ENCODE assay signal across 34 mouse cellular contexts in the genomic region with DNA sequence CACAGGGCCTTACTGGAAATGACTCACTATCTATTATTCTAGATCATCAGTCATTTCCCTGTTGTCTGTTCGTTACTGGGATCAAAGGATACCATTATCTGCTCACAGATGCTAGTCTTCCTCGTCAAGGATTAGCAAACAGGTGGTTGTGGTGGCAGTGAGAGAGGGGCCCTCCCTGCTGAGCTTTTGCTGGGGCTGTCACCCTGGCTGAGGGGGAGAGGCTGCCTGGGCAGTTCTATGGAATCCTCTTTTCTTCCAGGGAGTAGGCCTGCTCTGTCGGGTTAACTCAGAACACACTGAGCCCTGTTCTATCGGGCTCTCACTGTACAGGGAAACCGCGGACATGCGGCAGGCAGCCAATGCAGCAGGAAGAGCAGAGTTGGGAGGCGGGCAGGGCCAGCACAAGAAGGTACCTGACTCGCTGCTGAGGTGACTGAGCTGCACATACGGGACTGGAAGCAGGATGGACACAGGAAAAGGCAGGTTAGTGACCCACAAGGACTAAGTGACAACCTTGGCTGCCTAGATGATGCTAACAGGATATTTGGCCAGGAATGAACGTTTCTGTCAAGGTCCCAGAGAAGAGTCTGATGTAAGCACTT. TPM values are rescaled to one million over a fixed set of nuclear protein-coding genes. Genes with fewer than 3 reads are reported as not detected.
DNase-seq lines count a peak whose midpoint lies in the region; ATAC-seq and TF ChIP-seq lines count a peak whose summit lies in the region.
"Had no signal": no experiment of that assay in that cellular context is flagged by ENCODE, and none has a peak within 500 bp of the region (broad histone marks: within the 10 kb centered on the region; RNA-seq: fewer than 3 reads in every experiment).

No protein-coding gene starts in this region.

- H3K4me1 ChIP-seq in liver, postnatal 0 days (ENCODE audit: insufficient read depth), result peaks cover 10% of the 10 kb centered on the region; the same call in 1 of the 2 replicates
- H3K4me1 ChIP-seq in liver, embryonic 13.5 days (replicated peaks), result peaks cover 57% of the 10 kb centered on the region
- peaks cover 6% of the 10 kb centered on the region for H3K4me1 ChIP-seq in limb, embryonic 10.5 days
- H3K4me1 ChIP-seq: intestine, embryonic 15.5 days; limb, embryonic 13.5 days; neural tube, embryonic 15.5 days had no signal

- ATAC-seq in liver, postnatal 0 days, result no peak
- no peak for ATAC-seq in liver, embryonic 13.5 days (ENCODE audit: low read depth)
- no peak for ATAC-seq in megakaryocyte-erythroid progenitor cell, adult 5-6 weeks (replicated peaks; ENCODE audit: low FRiP score, low TSS enrichment, poor library complexity, severe bottlenecking)
- ATAC-seq: activated CD4-positive, CD25-positive, alpha-beta regulatory T cell, adult 4 months; CD4-positive, CD25-positive, alpha-beta regulatory T cell, adult 4 months; forebrain, embryonic 14.5 days; hindbrain, embryonic 16.5 days; intestine, embryonic 15.5 days had no signal

- no peak overlapping the region for H3K4me2 ChIP-seq in liver, postnatal 0 days (ENCODE audit: low read depth, low read length)
- no peak overlapping the region; the same call in 1 of the 2 replicates for H3K4me2 ChIP-seq in liver, embryonic 13.5 days
- H3K4me2 ChIP-seq: embryonic facial prominence, embryonic 12.5 days; heart, embryonic 13.5 days; intestine, embryonic 15.5 days; limb, embryonic 13.5 days; neural tube, embryonic 15.5 days had no signal

- H3K4me3 ChIP-seq in liver, postnatal 0 days (ENCODE audit: low read depth, low read length), result no peak overlapping the region
- H3K4me3 ChIP-seq in liver, embryonic 13.5 days (replicated peaks), result no peak overlapping the region
- H3K4me3 ChIP-seq in limb, embryonic 10.5 days, result no peak overlapping the region
- H3K4me3 ChIP-seq: embryonic facial prominence, embryonic 12.5 days; heart, adult 2 months; heart, embryonic 13.5 days; hindbrain, embryonic 10.5 days; intestine, embryonic 15.5 days; limb, embryonic 13.5 days; neural tube, embryonic 15.5 days had no signal

- peak; percentile 88 for DNase-seq in heart, adult 11 months
- no peak for DNase-seq in heart, adult 18-20 months
- DNase-seq in liver, result peak; percentile 26
- DNase-seq in liver, postnatal 0 days, result no peak
- DNase-seq in c-Kit-positive CD71-negative TER-119-negative erythroid progenitor cells, embryonic 14.5 days (ENCODE audit: low read depth), result peak; percentile 14
- DNase-seq in liver, embryonic 13.5 days, result no peak
- no peak for DNase-seq in limb, embryonic 10.5 days (ENCODE audit: low spot score)
- DNase-seq: adrenal gland, postnatal 10 days; cerebellum, adult 18-20 months; cerebellum, postnatal 36 days; embryo, embryonic 11 days; gastrocnemius, postnatal 25 days; heart, adult 2 months; heart, postnatal 10 days; kidney, adult 2 months; kidney, postnatal 36 days; layer of hippocampus, postnatal 36 days; midbrain, embryonic 14.5 days; right cerebral cortex, adult 18-20 months; right cerebral cortex, postnatal 4 days; thymus, adult 2 months; thymus, postnatal 36 days had no signal

- 61% methylated on average over 11 of the region's 11 CpGs for WGBS in liver, postnatal 0 days (ENCODE audit: insufficient replicate concordance)
- WGBS in liver, embryonic 13.5 days (ENCODE audit: insufficient replicate concordance), result 51% methylated on average over 11 of the region's 11 CpGs
- 68% methylated on average over 11 of the region's 11 CpGs for WGBS in limb, embryonic 10.5 days

- TF ChIP-seq CTCF in liver, postnatal 0 days (IDR thresholded peaks at IDR 0.05; ENCODE audit: low read depth), result no peak

- no peaks in the 10 kb centered on the region for H3K27me3 ChIP-seq in liver, postnatal 0 days (ENCODE audit: insufficient read depth, low read length)
- H3K27me3 ChIP-seq in liver, embryonic 13.5 days, result no peaks in the 10 kb centered on the region
- no peaks in the 10 kb centered on the region for H3K27me3 ChIP-seq in limb, embryonic 10.5 days (ENCODE audit: low read depth, poor library complexity, severe bottlenecking)
- H3K27me3 ChIP-seq: embryonic facial prominence, embryonic 12.5 days; heart, embryonic 13.5 days; intestine, embryonic 15.5 days; limb, embryonic 13.5 days; neural tube, embryonic 15.5 days had no signal

- TF ChIP-seq EP300 in liver, postnatal 0 days (IDR thresholded peaks at IDR 0.05; ENCODE audit: low read depth), result no peak

- H3K36me3 ChIP-seq in liver, postnatal 0 days (replicated peaks; ENCODE audit: insufficient read depth, low read length), result peaks cover 12% of the 10 kb centered on the region
- H3K36me3 ChIP-seq in liver, embryonic 13.5 days, result peaks cover 59% of the 10 kb centered on the region
- H3K36me3 ChIP-seq in limb, embryonic 10.5 days, result peaks cover 6% of the 10 kb centered on the region
- H3K36me3 ChIP-seq: embryonic facial prominence, embryonic 12.5 days; intestine, embryonic 15.5 days had no signal

- H3K9ac ChIP-seq in liver, postnatal 0 days (replicated peaks), result no peak overlapping the region
- H3K9ac ChIP-seq in liver, embryonic 13.5 days, result peak overlapping the region; percentile 42; the same call in 1 of the 2 replicates
- H3K9ac ChIP-seq: embryonic facial prominence, embryonic 12.5 days; heart, embryonic 13.5 days; intestine, embryonic 15.5 days; limb, embryonic 13.5 days; neural tube, embryonic 15.5 days had no signal

- no peak overlapping the region for H3K27ac ChIP-seq in liver, postnatal 0 days (ENCODE audit: low read depth)
- H3K27ac ChIP-seq in liver, embryonic 13.5 days, result peak overlapping the region; percentile 60; the same call in 1 of the 2 replicates
- H3K27ac ChIP-seq in limb, embryonic 10.5 days, result no peak overlapping the region
- H3K27ac ChIP-seq: embryonic facial prominence, embryonic 12.5 days; heart, adult 2 months; heart, embryonic 13.5 days; hindbrain, embryonic 10.5 days; intestine, embryonic 15.5 days; limb, embryonic 13.5 days; macrophage; neural tube, embryonic 15.5 days had no signal

- no peaks in the 10 kb centered on the region for H3K9me3 ChIP-seq in liver, postnatal 0 days (ENCODE audit: low read length)
- no peaks in the 10 kb centered on the region for H3K9me3 ChIP-seq in liver, embryonic 13.5 days (replicated peaks)
- H3K9me3 ChIP-seq in limb, embryonic 10.5 days (replicated peaks), result no peaks in the 10 kb centered on the region
- H3K9me3 ChIP-seq: embryonic facial prominence, embryonic 12.5 days; heart, embryonic 13.5 days; hindbrain, embryonic 10.5 days; intestine, embryonic 15.5 days; limb, embryonic 13.5 days; neural tube, embryonic 15.5 days had no signal

RNA-seq across cellular contexts. Expression of a gene that starts 42.6 kb away (rescaled TPM):
- total RNA-seq in heart, adult 18-20 months (2021), result under 1 TPM in 1 of 2 experiments, not detected in 1; 0.31 TPM
- 1.8 and 2.4 TPM in 2 replicates for polyA plus RNA-seq in liver, postnatal 0 days (2015; fragmentation: Nextera tagmentation; extraction: Ambion mirVana)
- 3.1 and 3.3 TPM in 2 replicates for polyA plus RNA-seq in liver, embryonic 13.5 days (2015; fragmentation: Nextera tagmentation; extraction: Ambion mirVana)
- 0.45 and 0.58 TPM in 2 replicates for polyA plus RNA-seq in limb, embryonic 10.5 days (2016; fragmentation: Nextera tagmentation; extraction: Ambion mirVana)
- 0.35 and 0.74 TPM in 2 replicates for total RNA-seq in megakaryocyte-erythroid progenitor cell, adult 5-6 weeks (2014; fragmentation: Nextera tagmentation)
- total RNA-seq in megakaryocyte-erythroid progenitor cell, adult 5-6 weeks (2017), result 1.7 and 1.8 TPM in 2 replicates
- total RNA-seq: gastrocnemius, postnatal 25 days; heart, adult 2 months had no signal

Comparison
In these comparisons a context has a peak if more than half of its experiments do, and no peak if none do; other contexts are left out.
1. DNase-seq: peak in heart, adult 11 months (single experiment), liver (single experiment) and c-Kit-positive CD71-negative TER-119-negative erythroid progenitor cells, embryonic 14.5 days (single experiment); none in heart, adult 18-20 months (0 of 2), liver, postnatal 0 days (single experiment), liver, embryonic 13.5 days (single experiment) and limb, embryonic 10.5 days (single experiment).